ENCODE assay signal across 10 mouse cellular contexts in the genomic region with DNA sequence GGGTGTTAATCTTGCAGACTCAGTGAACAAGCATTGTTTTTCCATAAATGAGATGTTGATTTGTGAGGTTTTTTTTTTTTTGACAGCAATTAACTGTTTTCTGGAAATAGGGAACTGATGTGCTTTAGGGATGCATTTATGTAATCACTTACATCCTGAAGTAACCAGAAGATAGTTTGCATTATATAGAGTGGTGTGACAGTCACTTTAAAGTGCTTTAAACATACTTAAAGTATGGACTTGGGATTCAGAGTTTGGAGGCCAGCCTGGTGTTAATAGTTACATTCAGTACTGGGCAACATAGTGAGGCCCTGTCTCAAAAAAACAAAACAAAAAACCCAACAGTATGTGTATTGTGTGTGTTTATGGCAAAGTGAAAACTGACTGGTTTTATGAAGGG. TPM values are rescaled to one million over a fixed set of nuclear protein-coding genes. Genes with fewer than 3 reads are reported as not detected.
DNase-seq lines count a peak whose midpoint lies in the region; ATAC-seq and TF ChIP-seq lines count a peak whose summit lies in the region.
"Had no signal": no experiment of that assay in that cellular context is flagged by ENCODE, and none has a peak within 500 bp of the region (broad histone marks: within the 10 kb centered on the region; RNA-seq: fewer than 3 reads in every experiment).

No protein-coding gene starts in this region.

- peak overlapping the region; percentile 64 for H3K4me2 ChIP-seq in kidney, embryonic 15.5 days
- H3K4me2 ChIP-seq in embryonic facial prominence, embryonic 11.5 days (ENCODE audit: low read depth, low read length), result peak overlapping the region; percentile 51
- H3K4me2 ChIP-seq in hindbrain, postnatal 0 days (ENCODE audit: low read depth, low read length), result peak overlapping the region; percentile 59
- peak overlapping the region; percentile 65 for H3K4me2 ChIP-seq in midbrain, embryonic 15.5 days

- no peak for DNase-seq in kidney, postnatal 14 days
- no peak for DNase-seq in embryonic facial prominence, embryonic 11.5 days (ENCODE audit: low spot score)
- no peak for DNase-seq in hindbrain, postnatal 0 days (ENCODE audit: low spot score)
- DNase-seq in c-Kit-positive CD71-positive TER-119-positive erythroid progenitor cells, embryonic 14.5 days (ENCODE audit: low spot score), result no peak
- DNase-seq in cerebellum, adult 11-12 months, result no peak
- DNase-seq in gastrocnemius, postnatal 4 days (ENCODE audit: low spot score in 2 of 2), result no peak

- peaks cover 37% of the 10 kb centered on the region for H3K36me3 ChIP-seq in kidney, embryonic 15.5 days
- H3K36me3 ChIP-seq in embryonic facial prominence, embryonic 11.5 days (replicated peaks; ENCODE audit: control insufficient read depth, insufficient read depth, low read depth, low read length), result no peaks in the 10 kb centered on the region
- peaks cover 23% of the 10 kb centered on the region for H3K36me3 ChIP-seq in hindbrain, postnatal 0 days (ENCODE audit: insufficient read depth, low read length)
- H3K36me3 ChIP-seq in midbrain, embryonic 15.5 days (replicated peaks), result peaks cover 30% of the 10 kb centered on the region

- H3K27ac ChIP-seq in kidney, embryonic 15.5 days, result peak overlapping the region; percentile 98; the same call in 1 of the 2 replicates
- H3K27ac ChIP-seq in embryonic facial prominence, embryonic 11.5 days (replicated peaks; ENCODE audit: low read depth, low read length), result no peak overlapping the region
- no peak overlapping the region for H3K27ac ChIP-seq in hindbrain, postnatal 0 days
- H3K27ac ChIP-seq in midbrain, embryonic 15.5 days, result no peak overlapping the region

- no peaks in the 10 kb centered on the region for H3K27me3 ChIP-seq in kidney, embryonic 15.5 days
- no peaks in the 10 kb centered on the region for H3K27me3 ChIP-seq in embryonic facial prominence, embryonic 11.5 days (ENCODE audit: control insufficient read depth, insufficient read depth, low read length)
- H3K27me3 ChIP-seq in hindbrain, postnatal 0 days (ENCODE audit: insufficient read depth, low read length), result no peaks in the 10 kb centered on the region
- H3K27me3 ChIP-seq in midbrain, embryonic 15.5 days (replicated peaks), result no peaks in the 10 kb centered on the region

- H3K9me3 ChIP-seq in kidney, embryonic 15.5 days (replicated peaks), result no peaks in the 10 kb centered on the region
- no peaks in the 10 kb centered on the region for H3K9me3 ChIP-seq in embryonic facial prominence, embryonic 11.5 days (replicated peaks; ENCODE audit: control insufficient read depth, low read length)
- H3K9me3 ChIP-seq in hindbrain, postnatal 0 days (ENCODE audit: low read length), result peaks cover 2% of the 10 kb centered on the region; the same call in 1 of the 2 replicates
- no peaks in the 10 kb centered on the region for H3K9me3 ChIP-seq in midbrain, embryonic 15.5 days

- TF ChIP-seq CTCF in hindbrain, postnatal 0 days (IDR thresholded peaks at IDR 0.05; ENCODE audit: low read depth), result no peak

- no peak for ATAC-seq in kidney, embryonic 15.5 days (replicated peaks; ENCODE audit: low FRiP score)
- no peak for ATAC-seq in embryonic facial prominence, embryonic 11.5 days (replicated peaks; ENCODE audit: insufficient number of reproducible peaks, low FRiP score, low TSS enrichment, low read depth)
- no peak for ATAC-seq in hindbrain, postnatal 0 days
- no peak for ATAC-seq in midbrain, embryonic 15.5 days (replicated peaks)

- peaks cover 12% of the 10 kb centered on the region for H3K4me1 ChIP-seq in kidney, embryonic 15.5 days
- H3K4me1 ChIP-seq in embryonic facial prominence, embryonic 11.5 days (ENCODE audit: control insufficient read depth, insufficient read depth, low read length), result no peaks in the 10 kb centered on the region
- H3K4me1 ChIP-seq in hindbrain, postnatal 0 days (ENCODE audit: insufficient read depth, low read length), result peaks cover 6% of the 10 kb centered on the region; the same call in 1 of the 2 replicates
- H3K4me1 ChIP-seq in midbrain, embryonic 15.5 days, result peaks cover 17% of the 10 kb centered on the region

- H3K9ac ChIP-seq in kidney, embryonic 15.5 days, result peak overlapping the region; percentile 98
- no peak overlapping the region for H3K9ac ChIP-seq in embryonic facial prominence, embryonic 11.5 days (replicated peaks; ENCODE audit: low read length)
- peak overlapping the region; percentile 88 for H3K9ac ChIP-seq in hindbrain, postnatal 0 days (replicated peaks; ENCODE audit: low read length)
- 0 out of 2 replicates have a peak overlapping the region, but pooled peaks have one; percentile 88 for H3K9ac ChIP-seq in midbrain, embryonic 15.5 days

- H3K4me3 ChIP-seq in kidney, embryonic 15.5 days (replicated peaks), result peak overlapping the region; percentile 90
- peak overlapping the region; percentile 82 for H3K4me3 ChIP-seq in embryonic facial prominence, embryonic 11.5 days (ENCODE audit: low read depth, low read length)
- peak overlapping the region; percentile 88 for H3K4me3 ChIP-seq in hindbrain, postnatal 0 days (ENCODE audit: low read length)
- peak overlapping the region; percentile 93 for H3K4me3 ChIP-seq in midbrain, embryonic 15.5 days

RNA-seq across cellular contexts. Expression of a gene that starts 1.4 kb away (rescaled TPM):
- 210 and 217 TPM in 2 replicates for polyA plus RNA-seq in kidney, embryonic 15.5 days (2015; fragmentation: Nextera tagmentation; extraction: Ambion mirVana)
- polyA plus RNA-seq in embryonic facial prominence, embryonic 11.5 days (2014; fragmentation: Nextera tagmentation; extraction: Ambion mirVana), result 288 and 290 TPM in 2 replicates
- total RNA-seq in hindbrain, postnatal 0 days (2014; rRNA removed), result 151 and 157 TPM in 2 replicates
- 104 TPM in 2 replicates for polyA plus RNA-seq in hindbrain, postnatal 0 days (2015; fragmentation: Nextera tagmentation; extraction: Ambion mirVana)
- 123 and 126 TPM in 2 replicates for polyA plus RNA-seq in midbrain, embryonic 15.5 days (2015; fragmentation: Nextera tagmentation; extraction: Ambion mirVana)
- 100 to 1,000 TPM; 614 to 662 TPM for total RNA-seq in gastrocnemius, postnatal 4 days (2021)

RNA-seq across cellular contexts. Expression of a gene that starts 12.9 kb away (rescaled TPM):
- polyA plus RNA-seq in kidney, embryonic 15.5 days (2015; fragmentation: Nextera tagmentation; extraction: Ambion mirVana), result 82.9 and 86.1 TPM in 2 replicates
- 75.0 and 76.5 TPM in 2 replicates for polyA plus RNA-seq in embryonic facial prominence, embryonic 11.5 days (2014; fragmentation: Nextera tagmentation; extraction: Ambion mirVana)
- 27.4 and 28.0 TPM in 2 replicates for total RNA-seq in hindbrain, postnatal 0 days (2014; rRNA removed)
- polyA plus RNA-seq in hindbrain, postnatal 0 days (2015; fragmentation: Nextera tagmentation; extraction: Ambion mirVana), result 90.4 and 95.1 TPM in 2 replicates
- polyA plus RNA-seq in midbrain, embryonic 15.5 days (2015; fragmentation: Nextera tagmentation; extraction: Ambion mirVana), result 103 and 107 TPM in 2 replicates
- total RNA-seq in gastrocnemius, postnatal 4 days (2021), result 10 to 100 TPM; 15.2 to 18.7 TPM

RNA-seq across cellular contexts. Expression of a gene that starts 26.6 kb away (rescaled TPM):
- polyA plus RNA-seq in kidney, embryonic 15.5 days (2015; fragmentation: Nextera tagmentation; extraction: Ambion mirVana), result 0.75 and 1.7 TPM in 2 replicates
- 0.24 TPM in 1 of 2 replicates, not detected in the other for polyA plus RNA-seq in embryonic facial prominence, embryonic 11.5 days (2014; fragmentation: Nextera tagmentation; extraction: Ambion mirVana)
- 0.16 TPM in 1 of 2 replicates, not detected in the other for total RNA-seq in hindbrain, postnatal 0 days (2014; rRNA removed)
- 0.36 and 0.62 TPM in 2 replicates for polyA plus RNA-seq in hindbrain, postnatal 0 days (2015; fragmentation: Nextera tagmentation; extraction: Ambion mirVana)
- polyA plus RNA-seq in midbrain, embryonic 15.5 days (2015; fragmentation: Nextera tagmentation; extraction: Ambion mirVana), result 0.30 and 0.34 TPM in 2 replicates
- total RNA-seq in gastrocnemius, postnatal 4 days (2021), result 1 to 10 TPM; 3.6 to 3.9 TPM
- total RNA-seq: common myeloid progenitor, adult 5-6 weeks had no signal

RNA-seq across cellular contexts. Expression of a gene that starts 31.8 kb away (rescaled TPM):
- 2.8 and 5.5 TPM in 2 replicates for polyA plus RNA-seq in kidney, embryonic 15.5 days (2015; fragmentation: Nextera tagmentation; extraction: Ambion mirVana)
- 3.4 TPM in 1 of 2 replicates, not detected in the other for polyA plus RNA-seq in embryonic facial prominence, embryonic 11.5 days (2014; fragmentation: Nextera tagmentation; extraction: Ambion mirVana)
- total RNA-seq in hindbrain, postnatal 0 days (2014; rRNA removed), result not detected in 2 replicates
- 2.7 and 7.3 TPM in 2 replicates for polyA plus RNA-seq in hindbrain, postnatal 0 days (2015; fragmentation: Nextera tagmentation; extraction: Ambion mirVana)
- 13.8 and 16.1 TPM in 2 replicates for polyA plus RNA-seq in midbrain, embryonic 15.5 days (2015; fragmentation: Nextera tagmentation; extraction: Ambion mirVana)
- 1 to 10 TPM in 1 of 2 experiments, not detected in 1; 7.6 TPM for total RNA-seq in gastrocnemius, postnatal 4 days (2021)
- total RNA-seq: common myeloid progenitor, adult 5-6 weeks had no signal
- polyA plus RNA-seq: spleen, adult 2 months had no signal

RNA-seq across cellular contexts. Expression of a gene that starts 45.1 kb away (rescaled TPM):
- 15.3 and 19.7 TPM in 2 replicates for polyA plus RNA-seq in kidney, embryonic 15.5 days (2015; fragmentation: Nextera tagmentation; extraction: Ambion mirVana)
- polyA plus RNA-seq in embryonic facial prominence, embryonic 11.5 days (2014; fragmentation: Nextera tagmentation; extraction: Ambion mirVana), result 13.4 and 15.4 TPM in 2 replicates
- 68.2 and 86.1 TPM in 2 replicates for total RNA-seq in hindbrain, postnatal 0 days (2014; rRNA removed)
- 41.2 and 42.0 TPM in 2 replicates for polyA plus RNA-seq in hindbrain, postnatal 0 days (2015; fragmentation: Nextera tagmentation; extraction: Ambion mirVana)
- 62.2 and 63.6 TPM in 2 replicates for polyA plus RNA-seq in midbrain, embryonic 15.5 days (2015; fragmentation: Nextera tagmentation; extraction: Ambion mirVana)
- total RNA-seq in gastrocnemius, postnatal 4 days (2021), result 1 to 10 TPM; 6.1 to 6.3 TPM
